Mouse (Mus musculus) kidney, adult 2 months (tissue): Measurements from ENCODE around the gene Decr2.

Experiments
- CTCF ChIP-seq: fragments of 200-500 bp; conservative IDR thresholded peaks from 2 replicates; pipeline ENCODE4 v1.5.1; 2011; ENCODE audit warnings: low read depth, mild to moderate bottlenecking, control low read depth, low read length, moderate library complexity, mixed read lengths; ENCODE audit not compliant: insufficient read depth, insufficient read length
- POLR2A ChIP-seq: fragments of 200-500 bp; IDR thresholded peaks from one replicate; pipeline ENCODE4 v1.6.1; 2011; ENCODE audit warnings: low read depth, low read length, control low read depth

- TF ChIP-seq CTCF (no peak), POLR2A (no peak)
Observed at GRCm38 (mm10) chr17:26100166-26100565, 10.0 kb upstream of the Decr2 start.
